Mouse (Mus musculus) cerebellum, adult 2 months (tissue): ENCODE measurements around the gene Rbms3. TPM values are rescaled to one million over a fixed set of nuclear protein-coding genes. Genes with fewer than 3 reads are reported as not detected.

Experiments used
- DNase-seq, 2 experiments: peaks; one replicate each; pipeline ENCODE4 v3.0.0; 2021
- H3K27ac ChIP-seq: fragments of 200-500 bp; 2 replicates; pipeline ENCODE4 v1.5.1; 2012; ENCODE audit warnings: low read length, control low read depth, inconsistent platforms; ENCODE audit not compliant: insufficient read depth
- H3K27me3 ChIP-seq: fragments of 200-500 bp; 2 replicates; pipeline ENCODE4 v1.6.1; 2012; ENCODE audit warnings: inconsistent platforms, mild to moderate bottlenecking, low read length, moderate library complexity; ENCODE audit not compliant: control insufficient read depth, insufficient read depth
- H3K4me1 ChIP-seq: fragments of 200-500 bp; 2 replicates; pipeline ENCODE4 v1.6.1; 2011; ENCODE audit warnings: low read length; ENCODE audit not compliant: control insufficient read depth, insufficient read depth
- H3K4me3 ChIP-seq: fragments of 200-500 bp; replicated peaks from 2 replicates; pipeline ENCODE3; 2011; ENCODE audit warnings: mild to moderate bottlenecking, low read depth, low read length, control low read depth; ENCODE audit not compliant: insufficient read depth
- CTCF ChIP-seq: fragments of 200-500 bp; IDR thresholded peaks from 2 replicates; pipeline ENCODE4 v1.5.1; 2011; ENCODE audit warnings: low read depth, mild to moderate bottlenecking, control low read depth, low read length, moderate library complexity, borderline replicate concordance; ENCODE audit not compliant: insufficient read depth
- POLR2A ChIP-seq: fragments of 200-500 bp; IDR thresholded peaks from 2 replicates; pipeline ENCODE4 v1.6.1; 2011; ENCODE audit warnings: low read length, control low read depth, borderline replicate concordance; ENCODE audit not compliant: insufficient read depth
- WGBS: fragments of 180-500 bp; shearing (Covaris S2); methylation state at CpG from one replicate; pipeline ENCODE4 v1.1.7; 2018; 5-methylcytosine and 5-hydroxymethylcytosine counted together
- polyA plus RNA-seq: library from polyadenylated mRNA; depleted of rRNA; stranded (reverse); fragments of >200 nt; gene quantifications from 2 replicates; pipeline ENCODE4 v1.2.3, GENCODE M21; 2012

Gene Rbms3
- polyA plus RNA-seq, 1 experiment = 13.3 TPM

DNA sequence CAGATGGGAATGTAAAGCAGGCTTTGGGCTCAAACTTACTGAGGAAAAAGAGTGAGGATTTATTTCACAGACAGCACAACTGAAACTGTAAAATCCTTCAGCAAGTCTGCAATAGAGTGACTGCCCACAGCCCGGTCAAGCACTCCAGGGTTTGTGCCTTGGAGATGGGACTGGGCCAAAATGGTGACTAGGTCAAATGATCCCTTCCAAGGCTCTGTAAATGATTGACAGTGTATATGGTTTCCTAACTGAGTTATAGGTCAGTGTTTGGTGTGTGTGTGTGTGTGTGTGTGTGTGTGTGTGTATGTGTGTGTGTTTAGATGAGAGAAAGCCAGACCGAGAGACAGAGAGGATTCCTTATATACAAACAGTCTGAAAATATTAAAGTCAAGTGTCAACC is 673.6 kb downstream of the Rbms3 start:
- no peaks in the 10 kb centered on the region for H3K4me1 ChIP-seq
- DNase-seq = no peak
- no peaks in the 10 kb centered on the region for H3K27me3 ChIP-seq
- H3K27ac ChIP-seq = no peak overlapping the region
- 91% methylated on average over 2 of the region's 2 CpGs for WGBS
- H3K4me3 ChIP-seq = no peak overlapping the region
- no peak for TF ChIP-seq POLR2A
- TF ChIP-seq CTCF = no peak

DNA sequence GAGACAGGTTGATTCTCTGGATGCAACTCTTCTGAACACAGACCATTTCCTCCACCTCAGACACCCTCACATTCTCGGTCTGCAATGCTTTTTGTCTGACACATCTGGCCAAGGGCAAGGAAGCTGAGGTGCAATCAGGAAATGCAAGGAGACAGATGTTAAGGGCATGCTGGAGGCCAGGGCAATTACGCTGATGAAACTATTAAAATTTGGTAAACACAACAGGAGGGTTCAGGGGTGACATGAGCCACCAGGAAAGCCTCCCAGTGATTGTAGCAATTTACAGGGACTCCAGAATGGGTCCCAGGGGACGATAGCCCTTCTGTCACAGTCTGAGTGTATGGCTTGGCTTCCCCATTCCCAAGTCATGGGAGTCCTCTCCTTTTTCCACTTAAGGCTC is 681.5 kb downstream of the Rbms3 start:
- Histone ChIP-seq H3K4me1 (no peaks in the 10 kb centered on the region), H3K27ac (no peak overlapping the region), H3K4me3 (no peak overlapping the region), H3K27me3 (no peaks in the 10 kb centered on the region)
- 85% methylated on average over 3 of the region's 3 CpGs for WGBS
- no peak for DNase-seq
- TF ChIP-seq CTCF = no peak
- no peak for TF ChIP-seq POLR2A

- no peak for DNase-seq
- TF ChIP-seq CTCF = no peak
- no peak for TF ChIP-seq POLR2A
- no peak overlapping the region for H3K27ac ChIP-seq
- no peak overlapping the region for H3K4me3 ChIP-seq
- H3K27me3 ChIP-seq = no peaks in the 10 kb centered on the region
- no peaks in the 10 kb centered on the region for H3K4me1 ChIP-seq
- WGBS = 89% methylated on average over 4 of the region's 4 CpGs
Observed at GRCm38 (mm10) chr9:116947369-116947768, 682.3 kb downstream of the Rbms3 start.

DNA sequence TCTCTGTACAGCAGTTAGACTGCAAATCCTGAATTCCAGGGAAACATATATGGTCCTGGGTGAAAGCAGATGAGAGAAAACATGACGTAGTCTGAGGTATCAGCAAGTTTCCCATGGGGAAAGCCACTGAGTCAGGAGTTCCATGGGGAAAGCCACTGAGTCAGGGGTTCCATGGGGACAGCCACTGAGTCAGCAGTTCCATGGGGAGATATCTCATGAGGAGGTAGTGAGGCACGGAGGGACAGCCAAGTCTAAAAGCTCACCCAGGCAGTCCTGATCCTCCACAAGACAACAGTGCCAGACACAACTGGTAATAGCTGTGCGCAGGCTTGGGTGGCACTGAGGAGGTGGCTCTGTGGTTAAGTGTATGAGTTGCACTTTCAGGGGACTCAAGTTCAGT is 682.9 kb downstream of the Rbms3 start:
- no peak overlapping the region for H3K4me3 ChIP-seq
- 93% methylated on average over 3 of the region's 3 CpGs for WGBS
- H3K27me3 ChIP-seq = no peaks in the 10 kb centered on the region
- H3K4me1 ChIP-seq = no peaks in the 10 kb centered on the region
- no peak for TF ChIP-seq CTCF
- TF ChIP-seq POLR2A = no peak
- no peak for DNase-seq
- H3K27ac ChIP-seq = no peak overlapping the region

DNA sequence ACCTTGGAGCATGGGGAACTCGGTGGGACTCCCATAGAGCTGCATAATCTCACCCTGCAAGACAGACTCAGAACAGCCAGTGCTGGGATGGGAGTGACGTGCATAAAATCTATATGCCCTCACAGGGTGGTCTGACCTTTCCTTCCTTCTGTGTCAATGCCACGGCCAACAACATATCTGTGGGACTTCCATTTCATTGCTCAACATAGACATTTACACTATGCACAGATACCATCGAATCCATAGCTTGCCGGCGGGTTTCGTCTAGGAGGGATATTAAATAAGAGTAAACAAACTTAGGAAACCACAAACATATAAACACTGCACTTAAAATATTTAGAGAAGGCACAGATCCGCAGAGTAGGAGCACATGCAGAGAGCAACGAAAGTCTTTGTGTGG is 684.0 kb downstream of the Rbms3 start:
- H3K4me1 ChIP-seq = no peaks in the 10 kb centered on the region
- WGBS = 86% methylated on average over 9 of the region's 9 CpGs
- no peak overlapping the region for H3K4me3 ChIP-seq
- no peak overlapping the region for H3K27ac ChIP-seq
- H3K27me3 ChIP-seq = no peaks in the 10 kb centered on the region
- DNase-seq = no peak
- TF ChIP-seq CTCF (no peak), POLR2A (no peak)

GRCm38 (mm10) chr9:116943902-116944301 is 685.8 kb downstream of the Rbms3 start:
- no peak for DNase-seq
- TF ChIP-seq POLR2A (no peak), CTCF (no peak)
- Histone ChIP-seq H3K4me3 (no peak overlapping the region), H3K4me1 (no peaks in the 10 kb centered on the region), H3K27ac (no peak overlapping the region), H3K27me3 (no peaks in the 10 kb centered on the region)
- WGBS = 78% methylated on average over 15 of the region's 15 CpGs

GRCm38 (mm10) chr9:116941116-116941515 is 688.6 kb downstream of the Rbms3 start:
- no peak for DNase-seq
- 86% methylated on average over 4 of the region's 4 CpGs for WGBS
- Histone ChIP-seq H3K27ac (no peak overlapping the region), H3K27me3 (no peaks in the 10 kb centered on the region), H3K4me1 (no peaks in the 10 kb centered on the region), H3K4me3 (no peak overlapping the region)
- no peak for TF ChIP-seq CTCF
- no peak for TF ChIP-seq POLR2A

- no peaks in the 10 kb centered on the region for H3K4me1 ChIP-seq
- H3K4me3 ChIP-seq = no peak overlapping the region
- no peak overlapping the region for H3K27ac ChIP-seq
- no peak for DNase-seq
- TF ChIP-seq POLR2A = no peak
- TF ChIP-seq CTCF = no peak
- no peaks in the 10 kb centered on the region for H3K27me3 ChIP-seq
- WGBS = 87% methylated on average over 8 of the region's 8 CpGs
Observed at GRCm38 (mm10) chr9:116940693-116941092, 689.0 kb downstream of the Rbms3 start.
